16 mouse cellular contexts compared by ENCODE assay signal in genomic region chr4:136214828-136215227, GRCm38 (mm10). TPM values are rescaled to one million over a fixed set of nuclear protein-coding genes. Genes with fewer than 3 reads are reported as not detected.
"Had no signal": no experiment of that assay in that cellular context is flagged by ENCODE, and none has a peak within 500 bp of the region (broad histone marks: within the 10 kb centered on the region; RNA-seq: fewer than 3 reads in every experiment).

No protein-coding gene starts in this region.

- H3K27ac ChIP-seq: intestine, embryonic 15.5 days; kidney, postnatal 0 days; layer of hippocampus, adult 2 months; limb, embryonic 13.5 days; lung, embryonic 15.5 days; macrophage; midbrain, embryonic 15.5 days; neural tube, embryonic 12.5 days; stomach, embryonic 15.5 days had no signal

- H3K4me2 ChIP-seq: intestine, embryonic 15.5 days; limb, embryonic 13.5 days; lung, embryonic 15.5 days; midbrain, embryonic 11.5 days; midbrain, embryonic 15.5 days; neural tube, embryonic 12.5 days; stomach, embryonic 15.5 days had no signal

- H3K9ac ChIP-seq: intestine, embryonic 15.5 days; lung, embryonic 15.5 days; midbrain, embryonic 15.5 days; neural tube, embryonic 12.5 days; stomach, embryonic 15.5 days had no signal

- H3K9me3 ChIP-seq: intestine, embryonic 15.5 days; limb, embryonic 13.5 days; lung, embryonic 15.5 days; megakaryocyte, embryonic 14.5 days; midbrain, embryonic 15.5 days; neural tube, embryonic 12.5 days; stomach, embryonic 15.5 days had no signal

- H3K36me3 ChIP-seq: intestine, embryonic 15.5 days; lung, embryonic 15.5 days; midbrain, embryonic 15.5 days; neural tube, embryonic 12.5 days; stomach, embryonic 15.5 days had no signal

- DNase-seq: kidney, postnatal 4 days; lung, postnatal 14 days; spleen, adult 18-20 months; thymus, adult 2 months; thymus, postnatal 4 days had no signal

- H3K27me3 ChIP-seq: intestine, embryonic 15.5 days; limb, embryonic 13.5 days; lung, embryonic 15.5 days; midbrain, embryonic 15.5 days; neural tube, embryonic 12.5 days; stomach, embryonic 15.5 days had no signal

- H3K4me3 ChIP-seq: intestine, embryonic 15.5 days; layer of hippocampus, adult 2 months; limb, embryonic 13.5 days; lung, embryonic 15.5 days; megakaryocyte, embryonic 14.5 days; midbrain, embryonic 15.5 days; neural tube, embryonic 12.5 days; stomach, embryonic 15.5 days had no signal

- ATAC-seq: intestine, embryonic 15.5 days; midbrain, embryonic 15.5 days had no signal

RNA-seq across cellular contexts. Expression of gene Tcea3, which starts 32.7 kb away (rescaled TPM):
- polyA plus RNA-seq: macrophage had no signal
